Mouse (Mus musculus): ENCODE data around the gene Hoxc4. TPM values are rescaled to one million over a fixed set of nuclear protein-coding genes. Genes with fewer than 3 reads are reported as not detected.

Hoxc4 gene
- polyA plus RNA-seq, 1 experiment from 2014 or later, result 5.9 TPM

- Histone ChIP-seq H3K4me3 (replicated peaks; ENCODE audit: low read depth, low read length) (no peak overlapping the region), H3K9me3 (replicated peaks; ENCODE audit: low read length) (no peaks in the 10 kb centered on the region), H3K27me3 (ENCODE audit: insufficient read depth, low read length) (no peaks in the 10 kb centered on the region), H3K4me1 (replicated peaks; ENCODE audit: insufficient read depth, low read length) (peaks cover 10% of the 10 kb centered on the region; the same call in 1 of the 2 replicates), H3K27ac (peak overlapping the region; percentile 1; the same call in 1 of the 2 replicates), H3K36me3 (ENCODE audit: insufficient read depth, low read length) (no peaks in the 10 kb centered on the region), H3K4me2 (ENCODE audit: low read length) (no peak overlapping the region), H3K9ac (ENCODE audit: low read depth, low read length) (0 out of 2 replicates have a peak overlapping the region, but pooled peaks have one; percentile 6)
- 10% methylated on average over 21 of the region's 21 CpGs for WGBS
- TF ChIP-seq CTCF (IDR thresholded peaks at IDR 0.05; ENCODE audit: low read depth), result peak; percentile 96
- DNase-seq (ENCODE audit: low spot score) (peak; percentile 97), ATAC-seq (replicated peaks; ENCODE audit: low FRiP score, low read depth) (0 out of 2 replicates have a peak, but pooled peaks have one; percentile 33)
Observed at GRCm38 (mm10) chr15:102987124-102987833, 31.5 kb upstream of the Hoxc4 start.

- Histone ChIP-seq H3K27ac (no peak overlapping the region), H3K36me3 (ENCODE audit: insufficient read depth, low read length) (no peaks in the 10 kb centered on the region), H3K4me3 (replicated peaks; ENCODE audit: low read depth, low read length) (no peak overlapping the region), H3K9me3 (replicated peaks; ENCODE audit: low read length) (no peaks in the 10 kb centered on the region), H3K4me1 (replicated peaks; ENCODE audit: insufficient read depth, low read length) (peaks cover 11% of the 10 kb centered on the region; the same call in 1 of the 2 replicates), H3K4me2 (ENCODE audit: low read length) (no peak overlapping the region), H3K27me3 (ENCODE audit: insufficient read depth, low read length) (no peaks in the 10 kb centered on the region), H3K9ac (ENCODE audit: low read depth, low read length) (no peak overlapping the region)
- 61% methylated on average over 5 of the region's 5 CpGs for WGBS
- ATAC-seq (replicated peaks; ENCODE audit: low FRiP score, low read depth) (no peak), DNase-seq (ENCODE audit: low spot score) (no peak)
- TF ChIP-seq CTCF (IDR thresholded peaks at IDR 0.05; ENCODE audit: low read depth), result no peak
Observed at GRCm38 (mm10) chr15:102988078-102988477, 30.7 kb upstream of the Hoxc4 start.

GRCm38 (mm10) chr15:102990461-102991397 lies 28.0 kb upstream of the Hoxc4 start, which contains the start of gene Hoxc8:
Hoxc8 (plus strand) TSS chr15:102990607.
- no peaks in the 10 kb centered on the region for H3K27me3 ChIP-seq (ENCODE audit: insufficient read depth, low read length)
- ATAC-seq (replicated peaks; ENCODE audit: low FRiP score, low read depth) (0 out of 2 replicates have a peak, but pooled peaks have one; percentile 21), DNase-seq (ENCODE audit: low spot score) (no peak)
- H3K4me2 ChIP-seq (ENCODE audit: low read length), result peak within 1 kb of the TSS; percentile 91
- no peak for TF ChIP-seq CTCF (IDR thresholded peaks at IDR 0.05; ENCODE audit: low read depth)
- peak within 1 kb of the TSS; percentile 82; the same call in 1 of the 2 replicates for H3K27ac ChIP-seq
- H3K9me3 ChIP-seq (replicated peaks; ENCODE audit: low read length), result no peaks in the 10 kb centered on the region
- peak within 1 kb of the TSS; percentile 52 for H3K4me3 ChIP-seq (replicated peaks; ENCODE audit: low read depth, low read length)
- 4% methylated on average over 64 of the region's 69 CpGs for WGBS
- H3K9ac ChIP-seq (ENCODE audit: low read depth, low read length), result peak within 1 kb of the TSS; percentile 72
- peaks cover 10% of the 10 kb centered on the region; the same call in 1 of the 2 replicates for H3K4me1 ChIP-seq (replicated peaks; ENCODE audit: insufficient read depth, low read length)
- H3K36me3 ChIP-seq (ENCODE audit: insufficient read depth, low read length), result no peaks in the 10 kb centered on the region

DNA sequence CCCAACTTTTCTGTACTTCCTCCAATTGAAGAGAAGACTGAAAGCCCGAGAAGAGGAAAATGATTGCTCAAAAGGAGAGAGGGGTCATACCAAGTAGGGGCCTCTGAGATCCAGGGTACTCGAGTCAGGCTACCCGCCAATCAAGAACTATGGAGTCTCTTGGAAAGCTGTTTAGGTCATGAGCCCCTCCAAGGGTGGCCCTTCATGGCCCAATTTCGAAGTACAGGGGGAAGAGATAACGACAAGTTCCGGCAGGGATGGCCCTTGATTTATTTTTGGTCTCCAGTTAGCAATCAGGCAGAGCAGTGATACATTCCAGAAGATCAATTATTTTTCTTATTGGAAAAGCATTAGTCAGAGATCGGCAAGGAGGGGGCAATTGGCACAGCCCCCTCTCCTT lies 27.0 kb upstream of the Hoxc4 start:
- peak overlapping the region; percentile 52 for H3K4me3 ChIP-seq (replicated peaks; ENCODE audit: low read depth, low read length)
- 20% methylated on average over 7 of the region's 7 CpGs for WGBS
- DNase-seq (ENCODE audit: low spot score) (no peak), ATAC-seq (replicated peaks; ENCODE audit: low FRiP score, low read depth) (no peak)
- H3K4me1 ChIP-seq (replicated peaks; ENCODE audit: insufficient read depth, low read length), result peaks cover 10% of the 10 kb centered on the region; the same call in 1 of the 2 replicates
- no peak for TF ChIP-seq CTCF (IDR thresholded peaks at IDR 0.05; ENCODE audit: low read depth)
- no peaks in the 10 kb centered on the region for H3K36me3 ChIP-seq (ENCODE audit: insufficient read depth, low read length)
- H3K9me3 ChIP-seq (replicated peaks; ENCODE audit: low read length), result no peaks in the 10 kb centered on the region
- H3K27ac ChIP-seq, result peak overlapping the region; percentile 82; the same call in 1 of the 2 replicates
- 0 out of 2 replicates have a peak, but pooled peaks cover 3% of the 10 kb centered on the region for H3K27me3 ChIP-seq (ENCODE audit: insufficient read depth, low read length)
- H3K9ac ChIP-seq (ENCODE audit: low read depth, low read length), result peak overlapping the region; percentile 72
- H3K4me2 ChIP-seq (ENCODE audit: low read length), result peak overlapping the region; percentile 91

DNA sequence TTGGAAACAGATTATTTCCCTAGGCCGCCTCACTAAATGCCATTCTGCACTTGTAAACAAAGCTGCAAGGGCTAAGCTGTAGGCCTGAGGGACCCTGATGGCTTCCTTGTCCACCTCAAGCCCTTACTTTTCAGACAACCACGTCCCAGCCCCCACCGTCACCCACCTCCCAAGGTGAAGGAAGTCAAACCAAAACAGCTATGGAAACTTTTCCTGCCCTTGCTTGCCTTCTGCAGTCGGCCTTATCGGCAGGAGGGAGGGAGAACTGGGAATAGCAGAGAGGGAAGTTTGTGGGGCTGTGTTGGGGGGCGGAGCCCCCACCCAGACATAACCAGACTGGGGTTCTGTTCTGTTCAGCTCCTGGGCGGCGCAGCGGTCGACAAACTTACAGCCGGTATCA lies 26.5 kb upstream of the Hoxc4 start:
- Histone ChIP-seq H3K4me3 (replicated peaks; ENCODE audit: low read depth, low read length) (peak overlapping the region; percentile 52), H3K27me3 (ENCODE audit: insufficient read depth, low read length) (0 out of 2 replicates have a peak, but pooled peaks cover 3% of the 10 kb centered on the region), H3K9me3 (replicated peaks; ENCODE audit: low read length) (no peaks in the 10 kb centered on the region), H3K4me2 (ENCODE audit: low read length) (peak overlapping the region; percentile 91), H3K27ac (peak overlapping the region; percentile 67), H3K9ac (ENCODE audit: low read depth, low read length) (peak overlapping the region; percentile 72), H3K36me3 (ENCODE audit: insufficient read depth, low read length) (no peaks in the 10 kb centered on the region), H3K4me1 (replicated peaks; ENCODE audit: insufficient read depth, low read length) (peaks cover 10% of the 10 kb centered on the region; the same call in 1 of the 2 replicates)
- DNase-seq (ENCODE audit: low spot score), result no peak
- 20% methylated on average over 11 of the region's 11 CpGs for WGBS
- ATAC-seq (replicated peaks; ENCODE audit: low FRiP score, low read depth), result no peak
- TF ChIP-seq CTCF (IDR thresholded peaks at IDR 0.05; ENCODE audit: low read depth), result no peak

DNA sequence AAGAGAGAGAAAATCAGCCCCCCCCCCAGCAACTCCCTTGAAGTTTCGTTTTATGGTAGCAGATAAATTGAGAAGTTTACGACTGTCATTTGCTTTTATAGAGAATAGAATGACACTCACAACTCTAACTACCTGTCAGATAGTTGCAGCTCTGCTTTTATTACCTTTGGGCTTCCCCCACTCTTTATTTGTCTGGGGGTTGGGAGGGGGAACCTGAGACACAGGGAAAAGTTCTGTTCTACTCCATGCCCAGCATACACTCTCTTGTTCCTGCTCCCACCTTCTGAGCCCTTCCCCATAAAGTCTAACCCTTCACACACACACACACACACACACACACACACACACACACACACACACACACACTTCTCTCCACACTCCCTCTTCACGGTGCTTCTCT lies 25.9 kb upstream of the Hoxc4 start:
- 17% methylated on average over 3 of the region's 3 CpGs for WGBS
- Histone ChIP-seq H3K9ac (ENCODE audit: low read depth, low read length) (no peak overlapping the region; the same call in 1 of the 2 replicates), H3K4me2 (ENCODE audit: low read length) (peak overlapping the region; percentile 91), H3K27ac (0 out of 2 replicates have a peak overlapping the region, but pooled peaks have one; percentile 67), H3K36me3 (ENCODE audit: insufficient read depth, low read length) (no peaks in the 10 kb centered on the region), H3K4me3 (replicated peaks; ENCODE audit: low read depth, low read length) (peak overlapping the region; percentile 52), H3K4me1 (replicated peaks; ENCODE audit: insufficient read depth, low read length) (peaks cover 10% of the 10 kb centered on the region; the same call in 1 of the 2 replicates), H3K27me3 (ENCODE audit: insufficient read depth, low read length) (0 out of 2 replicates have a peak, but pooled peaks cover 3% of the 10 kb centered on the region), H3K9me3 (replicated peaks; ENCODE audit: low read length) (no peaks in the 10 kb centered on the region)
- ATAC-seq (replicated peaks; ENCODE audit: low FRiP score, low read depth) (no peak), DNase-seq (ENCODE audit: low spot score) (peak; percentile 84)
- TF ChIP-seq CTCF (IDR thresholded peaks at IDR 0.05; ENCODE audit: low read depth), result no peak
